Mouse (Mus musculus): Measurements from ENCODE around the gene 4931414P19Rik.
"Not testable (repeated sequence)": the region's sequence is repeated elsewhere in the genome, so short reads cannot be mapped to it uniquely, and the experiment has no call there.

The 4931414P19Rik gene

DNA sequence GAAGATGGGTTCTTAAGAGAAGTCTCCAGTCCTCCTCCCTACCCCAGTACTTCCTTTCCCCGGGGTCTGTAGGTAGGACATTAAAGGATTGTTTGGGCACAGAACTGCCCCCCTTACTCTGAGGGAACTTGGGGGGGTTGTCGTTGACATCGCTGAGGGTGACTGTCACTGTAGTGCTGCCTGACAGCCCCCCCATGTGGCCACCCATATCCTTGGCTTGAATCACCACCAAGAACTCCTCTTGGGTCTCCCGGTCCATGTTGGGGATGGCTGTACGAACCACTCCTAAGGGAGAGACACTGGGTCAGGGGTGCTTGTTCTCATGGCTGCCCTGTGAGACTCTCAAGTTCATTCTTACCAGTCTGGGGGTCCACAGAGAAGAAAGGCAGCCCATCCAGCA lies 32.4 kb upstream of the 4931414P19Rik start:
- POLR2A ChIA-PET = interaction anchor here in 2 of 4 experiments (0.6 to 3.3 kb wide), 15 partner anchors 12 to 289 kb away, joined by 3 to 17 read pairs (median 4); partner anchors contain the start of genes Psmb5 (in 2 of the 2), Haus4 (in 1 of the 2) and Psmb11 (in 1 of the 2)
- CTCF ChIA-PET = interaction anchor here (0.6 to 4.8 kb wide), 22 partner anchors 12 to 174 kb away, joined by 3 to 38 read pairs (median 4); partner anchors contain the start of genes Haus4 (in 2 of the 4), 1700123O20Rik (in 1 of the 4), 4931414P19Rik (in 1 of the 4) and Acin1 (in 1 of the 4)

DNA sequence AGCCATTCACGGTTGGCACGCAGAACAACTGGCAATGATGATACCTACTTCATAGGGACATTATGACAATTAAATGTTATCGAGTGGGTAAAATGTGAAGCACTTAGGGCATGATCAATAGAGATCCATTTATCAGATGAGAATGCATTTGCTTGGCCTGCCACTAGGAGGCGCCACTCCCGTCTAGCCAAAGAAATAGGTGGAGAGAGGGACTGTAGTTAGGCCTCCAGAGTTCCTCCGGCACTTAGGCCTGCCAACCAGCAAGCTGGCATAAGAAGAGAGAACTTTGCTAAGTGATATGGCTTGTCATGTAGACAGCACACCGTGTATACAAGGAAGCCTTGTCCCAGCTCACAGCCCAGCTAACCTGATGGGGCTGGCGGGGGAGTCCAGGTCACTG lies 31.2 kb upstream of the 4931414P19Rik start:
- CTCF ChIA-PET = interaction anchor here (0.6 to 4.8 kb wide), 29 partner anchors 10 to 398 kb away, joined by 3 to 38 read pairs (median 3); partner anchors contain the start of genes Haus4 (in 2 of the 4), Psmb11 (in 2 of the 4), 1700123O20Rik (in 1 of the 4) and Acin1 (in 1 of the 4)
- POLR2A ChIA-PET = interaction anchor here in 2 of 4 experiments (0.9 to 3.3 kb wide), 16 partner anchors 10 to 290 kb away, joined by 3 to 17 read pairs (median 4); partner anchors contain the start of genes Psmb5 (in 2 of the 2), 1700123O20Rik (in 1 of the 2), Acin1 (in 1 of the 2) and Haus4 (in 1 of the 2)

DNA sequence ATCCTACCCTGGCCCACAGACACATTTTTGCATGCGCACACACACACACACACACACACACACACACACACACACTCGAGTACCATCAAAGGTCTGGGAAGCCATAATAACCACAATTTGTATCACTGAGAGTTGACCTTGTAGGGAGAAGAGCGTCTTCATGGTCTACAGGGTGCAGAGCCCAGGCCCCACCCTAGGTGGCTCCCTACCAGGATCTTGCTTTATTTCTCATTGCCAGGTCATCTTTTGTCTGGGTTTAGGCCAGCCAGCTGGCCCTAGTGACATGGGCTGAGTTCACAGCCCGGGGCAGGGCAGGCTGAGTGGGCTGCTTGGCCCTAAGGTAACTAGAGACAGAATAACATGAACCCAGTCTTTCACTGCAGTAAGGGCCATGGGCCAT lies 28.4 kb upstream of the 4931414P19Rik start:
- ChIA-PET CTCF (interaction anchor here in 2 of 4 experiments (0.6 to 1.8 kb wide), 9 partner anchors 8 to 488 kb away, joined by 3 to 10 read pairs (median 4); partner anchors contain the start of genes Haus4 (in 1 of the 2) and Psmb5 (in 1 of the 2)), POLR2A (interaction anchor here in 2 of 4 experiments (0.9 to 4.8 kb wide), 5 partner anchors 9 to 64 kb away, joined by 3 to 30 read pairs (median 6); partner anchors contain the start of gene Psmb5 (in 1 of the 2))

DNA sequence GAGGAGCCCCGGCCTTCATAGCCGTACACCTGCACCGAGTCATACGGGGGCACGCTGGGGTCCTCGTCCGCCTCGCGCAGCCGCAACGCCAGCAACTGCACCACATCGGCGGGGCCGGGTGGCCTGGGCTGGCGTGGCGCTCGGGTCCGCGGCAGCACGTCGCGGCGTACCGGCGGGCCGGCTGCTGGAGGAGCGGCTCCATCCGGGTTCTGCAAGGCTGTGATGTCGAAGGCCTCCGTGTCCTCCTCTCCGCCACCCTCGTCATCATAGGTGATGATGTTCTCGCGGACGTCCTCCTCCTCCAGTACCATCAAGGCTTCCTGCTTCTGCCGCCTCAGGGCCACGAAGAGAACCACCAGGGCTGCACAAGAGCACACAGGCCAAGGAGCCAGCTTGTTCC lies 26.5 kb upstream of the 4931414P19Rik start:
- CTCF ChIA-PET = interaction anchor here (0.6 to 3.2 kb wide), 15 partner anchors 9 to 234 kb away, joined by 3 to 14 read pairs (median 3); partner anchors contain the start of genes Cdh24 (in 2 of the 4), Haus4 (in 1 of the 4) and Prmt5 (in 1 of the 4)
- POLR2A ChIA-PET = interaction anchor here in 3 of 4 experiments (0.5 to 4.8 kb wide), 17 partner anchors 10 to 379 kb away, joined by 3 to 30 read pairs (median 4); partner anchors contain the start of genes Psmb5 (in 3 of the 3), 4931414P19Rik (in 2 of the 3), 1700123O20Rik (in 1 of the 3) and Cdh24 (in 1 of the 3)

DNA sequence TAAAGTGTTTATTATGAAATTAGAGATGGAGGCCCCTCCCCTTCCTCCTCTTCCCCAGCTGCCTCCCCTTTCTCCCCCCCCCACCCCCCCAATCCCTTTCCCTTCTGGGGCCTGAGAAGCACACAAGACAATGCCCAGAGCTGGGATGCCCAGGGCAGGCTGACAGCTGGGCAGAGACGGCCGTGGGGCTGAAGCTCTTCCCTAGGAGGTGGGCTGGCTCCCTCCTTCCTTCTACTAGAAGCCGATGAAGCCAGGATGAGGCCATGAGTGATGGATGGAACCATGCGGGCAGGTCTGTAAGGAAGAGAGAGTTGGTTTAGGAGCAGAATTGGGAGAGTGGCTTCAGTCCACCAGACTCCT lies 25.4 kb upstream of the 4931414P19Rik start:
- CTCF ChIA-PET = interaction anchor here in 3 of 4 experiments (0.6 to 3.2 kb wide), 7 partner anchors 20 to 80 kb away, joined by 3 to 14 read pairs (median 4); no protein-coding TSS in a partner anchor
- POLR2A ChIA-PET = interaction anchor here in 3 of 4 experiments (0.8 to 4.8 kb wide), 13 partner anchors 9 to 378 kb away, joined by 3 to 30 read pairs (median 4); partner anchors contain the start of genes Psmb5 (in 3 of the 3), 1700123O20Rik (in 1 of the 3), Acin1 (in 1 of the 3) and Cdh24 (in 1 of the 3)

DNA sequence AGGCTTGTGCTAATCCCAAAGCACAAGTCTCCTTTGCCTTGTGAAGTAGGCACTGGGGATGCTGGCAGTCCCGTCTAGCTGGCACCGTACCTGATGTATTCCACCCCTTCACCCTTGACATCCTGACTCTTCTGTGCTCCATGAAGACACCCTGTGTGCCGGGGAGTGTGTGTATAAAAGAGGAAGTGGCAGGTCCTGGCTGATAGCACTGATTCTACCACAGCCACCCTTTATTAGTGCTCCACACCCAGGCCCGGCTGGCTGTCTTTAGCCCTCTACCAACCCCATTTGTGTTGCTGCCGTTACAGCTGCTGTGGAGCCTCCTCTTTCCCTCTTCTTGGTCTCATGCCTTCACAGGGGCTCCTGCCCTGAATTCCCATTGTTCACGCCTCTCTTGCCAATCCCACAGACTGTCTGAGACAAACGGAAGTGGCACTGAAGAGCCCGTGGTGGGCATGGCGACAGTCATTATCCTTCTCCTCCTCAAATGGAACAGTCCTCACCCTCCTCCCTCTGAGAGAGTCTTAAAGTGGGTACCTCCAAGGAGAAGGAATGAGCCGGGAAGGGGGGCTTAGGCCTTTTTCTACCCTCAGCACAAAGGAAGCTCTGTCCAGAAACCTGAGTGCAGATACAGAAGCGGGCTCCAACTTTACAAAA lies 24.9 kb upstream of the 4931414P19Rik start:
- POLR2A ChIA-PET = interaction anchor here in 2 of 4 experiments (0.8 to 4.8 kb wide), 10 partner anchors 9 to 58 kb away, joined by 3 to 30 read pairs (median 4); partner anchors contain the start of genes Psmb5 (in 2 of the 2), 1700123O20Rik (in 1 of the 2), Acin1 (in 1 of the 2) and Cdh24 (in 1 of the 2)

DNA sequence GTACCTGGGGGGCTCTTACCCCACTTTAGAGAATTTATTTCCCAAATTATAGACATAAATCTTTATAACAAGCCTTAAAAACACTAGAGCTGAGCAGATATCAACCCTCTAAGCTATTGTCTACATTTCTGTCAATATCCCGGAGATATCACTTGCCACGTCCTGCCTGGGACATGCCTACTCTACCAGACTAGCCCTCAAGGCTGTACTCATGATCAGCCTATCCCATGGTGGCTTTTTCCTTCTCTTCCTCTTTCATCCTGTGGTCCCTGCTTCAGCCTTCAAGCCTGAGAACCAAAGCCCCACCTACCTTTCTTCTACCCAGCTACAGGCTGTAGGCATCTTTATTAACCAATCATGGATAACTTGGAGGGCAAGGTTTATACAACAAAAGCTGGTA lies 24.0 kb upstream of the 4931414P19Rik start:
- POLR2A ChIA-PET = interaction anchor here in 2 of 4 experiments (3.2 to 4.8 kb wide), 3 partner anchors 12 to 13 kb away, joined by 11 to 30 read pairs (median 28); partner anchors contain the start of genes Psmb5 (in 2 of the 2) and Cdh24 (in 1 of the 2)

More for the DNA sequence above, 24.9 kb upstream of the 4931414P19Rik start:
- CTCF ChIA-PET = interaction anchor here in 3 of 4 experiments (0.6 to 3.2 kb wide), 6 partner anchors 20 to 81 kb away, joined by 3 to 14 read pairs (median 4); no protein-coding TSS in a partner anchor

DNA sequence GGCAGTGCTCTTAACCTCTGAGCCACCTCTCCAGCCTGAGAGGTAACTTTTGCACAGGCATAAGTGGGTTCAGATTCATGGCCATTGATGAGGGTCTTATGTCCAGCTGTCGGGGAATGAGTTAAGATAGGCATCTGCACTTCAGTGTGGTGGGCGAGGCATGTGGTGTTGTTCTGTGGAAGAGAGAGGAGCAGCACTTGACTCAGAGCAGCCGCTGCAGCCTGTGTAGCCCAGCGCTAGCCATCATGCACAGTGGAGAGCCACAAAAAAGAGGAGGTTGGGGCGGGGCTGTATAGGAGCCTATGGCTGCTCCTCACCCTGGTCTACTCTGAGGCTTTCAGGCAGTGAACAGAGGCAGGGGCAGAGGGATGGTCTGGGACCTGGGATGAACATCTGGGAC lies 22.3 kb upstream of the 4931414P19Rik start:
- POLR2A ChIA-PET = no interaction called here
- CTCF ChIA-PET = interaction anchor here in 1 of 4 experiments (1.0 kb wide), 1 partner anchor 100 kb away, joined by 3 read pairs; no protein-coding TSS in a partner anchor

More for the DNA sequence above, 24.0 kb upstream of the 4931414P19Rik start:
- CTCF ChIA-PET = interaction anchor here in 2 of 4 experiments (0.6 to 1.4 kb wide), 3 partner anchors 21 to 43 kb away, joined by 3 to 4 read pairs (median 4); no protein-coding TSS in a partner anchor

DNA sequence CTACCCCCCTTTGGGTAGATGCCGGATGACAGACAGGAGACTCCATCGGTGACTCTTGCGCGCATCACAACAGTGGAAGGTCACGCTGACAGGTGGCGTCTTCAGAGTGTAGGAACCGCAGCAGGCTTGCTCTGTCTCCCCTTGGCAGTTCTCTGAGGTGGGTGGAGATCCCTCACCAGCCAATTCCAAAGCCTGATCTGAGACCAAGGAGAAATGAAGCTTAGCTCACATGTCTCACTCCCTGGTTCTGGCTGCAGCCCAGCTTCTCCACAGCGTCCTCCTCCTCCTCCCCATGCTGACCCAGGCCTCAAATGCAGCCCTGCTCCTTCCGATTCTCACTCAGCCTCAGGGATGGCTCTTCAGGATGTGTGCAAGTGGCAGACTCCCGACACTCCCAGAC lies 19.2 kb upstream of the 4931414P19Rik start:
- CTCF ChIA-PET = interaction anchor here in 2 of 4 experiments (1.1 to 2.7 kb wide), 5 partner anchors 10 to 71 kb away, joined by 3 to 10 read pairs (median 5); partner anchors contain the start of genes Cdh24 (in 1 of the 2), Gm17606 (in 1 of the 2) and Haus4 (in 1 of the 2)
- POLR2A ChIA-PET = interaction anchor here in 3 of 4 experiments (0.6 to 67.6 kb wide), 13 partner anchors 8 to 109 kb away, joined by 3 to 2028 read pairs (median 4); partner anchors contain the start of genes 1700123O20Rik (in 1 of the 3), 4931414P19Rik (in 1 of the 3), Acin1 (in 1 of the 3) and Ajuba (in 1 of the 3)

DNA sequence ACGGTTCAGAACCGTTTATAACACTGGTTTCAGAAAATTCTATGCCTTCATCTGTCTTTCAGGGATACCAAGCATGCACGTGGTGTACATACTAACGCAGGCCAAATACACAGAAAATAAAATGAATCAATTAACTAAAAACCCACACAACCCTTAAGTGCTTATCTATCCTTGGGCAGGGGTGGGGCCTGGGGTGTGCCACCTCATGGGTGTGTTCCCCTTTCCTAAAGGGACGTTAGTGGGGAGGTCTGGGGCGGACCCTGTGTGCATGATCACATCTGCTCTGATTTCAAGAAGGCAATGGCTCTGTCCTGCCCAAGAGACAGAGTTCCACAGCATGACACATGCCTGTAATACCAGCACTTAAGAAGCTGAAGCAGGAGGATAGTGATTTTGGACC lies 17.5 kb upstream of the 4931414P19Rik start:
- ChIA-PET CTCF (interaction anchor here in 3 of 4 experiments (0.6 to 1.0 kb wide), 3 partner anchors 13 to 98 kb away, joined by 3 to 4 read pairs (median 3); partner anchors contain the start of gene 4931414P19Rik (in 1 of the 3)), POLR2A (interaction anchor here in 2 of 4 experiments (1.5 to 67.6 kb wide), 4 partner anchors 12 to 63 kb away, joined by 3 to 2028 read pairs (median 7); partner anchors contain the start of genes 1700123O20Rik (in 1 of the 2), 4931414P19Rik (in 1 of the 2), Acin1 (in 1 of the 2) and Ajuba (in 1 of the 2))

DNA sequence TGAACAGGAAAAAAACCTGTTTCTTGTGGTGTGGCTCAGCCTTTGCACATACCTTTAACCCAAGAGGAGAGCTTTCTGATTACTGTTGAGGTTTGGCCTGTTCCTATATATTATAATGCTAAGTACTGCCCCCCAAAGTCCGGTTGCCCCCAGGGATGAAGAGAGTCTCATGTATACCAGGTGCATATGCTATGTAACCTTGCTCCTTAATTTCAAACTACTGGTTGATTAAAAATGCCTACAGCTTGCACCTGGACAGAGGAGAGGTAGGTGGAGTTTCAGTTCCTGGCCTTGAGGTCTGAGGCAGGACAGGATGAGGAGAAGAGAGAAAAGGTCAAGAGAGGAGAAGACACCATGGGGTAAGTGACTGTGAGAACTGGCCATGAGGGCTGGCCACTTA lies 15.3 kb upstream of the 4931414P19Rik start, which contains the start of gene Psmb11:
Gene Psmb11 (plus strand): TSS at position 301 of the 400 bp plus-strand sequence.
- CTCF ChIA-PET = interaction anchor here in 3 of 4 experiments (0.8 to 1.3 kb wide), 3 partner anchors 16 to 20 kb away, joined by 3 to 6 read pairs (median 3); partner anchors contain the start of gene Cdh24 (in 1 of the 3)
- POLR2A ChIA-PET = interaction anchor here in 2 of 4 experiments (1.1 to 67.6 kb wide), 12 partner anchors 8 to 65 kb away, joined by 3 to 2028 read pairs (median 6); partner anchors contain the start of genes 4931414P19Rik (in 2 of the 2), 1700123O20Rik (in 1 of the 2), Acin1 (in 1 of the 2) and Ajuba (in 1 of the 2)

DNA sequence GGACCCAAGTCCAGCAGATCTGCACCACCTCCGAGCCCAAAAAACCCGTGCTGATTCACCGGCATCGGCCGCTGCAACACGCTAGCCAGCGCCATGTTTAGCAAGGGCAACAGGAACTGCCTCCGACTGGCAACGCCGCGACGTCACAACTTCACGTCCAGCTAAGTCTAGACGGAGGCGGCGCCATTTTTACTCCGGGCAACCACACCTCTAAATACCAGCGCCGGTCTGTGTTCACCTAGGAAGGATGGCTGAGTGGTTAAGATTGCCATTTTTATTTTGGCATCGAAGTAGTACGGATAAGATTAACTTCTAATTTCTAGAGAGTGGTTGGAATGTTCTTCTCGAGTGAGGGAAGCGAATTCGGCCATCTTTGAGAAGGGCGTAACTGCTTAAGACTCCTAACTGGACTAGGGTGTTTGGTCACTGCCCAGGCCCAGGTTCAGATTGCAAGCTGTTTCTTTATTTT lies 12.1 kb upstream of the 4931414P19Rik start, which contains the start of gene Psmb5:
Gene Psmb5 (minus strand): TSS at position 126 of the 469 bp plus-strand sequence.
- POLR2A ChIA-PET = interaction anchor here (0.6 to 67.6 kb wide), 51 partner anchors 8 to 444 kb away, joined by 3 to 2028 read pairs (median 4); partner anchors contain the start of genes 1700123O20Rik (in 3 of the 4), 4931414P19Rik (in 3 of the 4), Acin1 (in 3 of the 4) and Ajuba (in 2 of the 4)
- CTCF ChIA-PET = interaction anchor here in 2 of 4 experiments (0.8 to 2.7 kb wide), 17 partner anchors 8 to 185 kb away, joined by 3 to 11 read pairs (median 4); partner anchors contain the start of gene Cdh24 (in 1 of the 2)

DNA sequence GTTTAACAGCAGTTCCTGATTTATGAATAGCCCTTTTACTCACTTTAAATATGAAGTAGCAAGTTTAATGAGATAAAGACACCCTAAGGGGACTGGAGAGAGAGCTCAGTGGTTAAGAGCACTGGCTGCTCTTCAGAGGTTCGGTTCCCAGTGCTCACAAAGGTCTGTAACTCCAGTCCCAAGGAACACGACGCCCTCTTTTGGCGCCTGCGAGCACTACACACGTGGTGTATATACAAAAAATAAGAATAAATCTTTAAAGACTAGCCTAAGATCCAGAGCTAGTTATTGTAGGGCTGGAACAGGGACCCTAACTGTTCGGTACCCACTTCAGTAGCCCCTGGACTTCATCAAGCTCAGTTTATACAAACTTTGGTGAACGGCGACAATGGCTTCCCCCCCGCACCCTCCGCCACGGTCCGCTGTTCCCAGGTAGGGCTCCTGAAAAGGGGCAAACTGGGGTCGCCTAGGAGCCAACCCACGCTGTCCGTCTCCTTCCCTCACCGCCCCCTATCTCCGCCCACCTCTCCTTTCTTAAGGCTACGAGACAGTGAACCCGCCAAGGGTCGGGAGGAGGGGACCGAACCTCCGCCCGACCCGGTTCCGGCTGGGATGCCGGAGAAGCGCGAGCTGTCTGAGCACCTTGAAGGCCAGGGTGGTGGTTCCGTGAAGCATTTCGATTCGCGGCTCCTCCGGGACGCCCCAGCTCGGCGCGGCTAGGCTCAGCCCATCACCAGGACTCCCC lies 11.5 kb upstream of the 4931414P19Rik start:
- POLR2A ChIA-PET = interaction anchor here (0.6 to 67.6 kb wide), 55 partner anchors 8 to 443 kb away, joined by 3 to 2028 read pairs (median 4); partner anchors contain the start of genes 1700123O20Rik (in 3 of the 4), 4931414P19Rik (in 3 of the 4), Acin1 (in 3 of the 4) and Ajuba (in 2 of the 4)
- CTCF ChIA-PET = interaction anchor here in 3 of 4 experiments (0.6 to 2.7 kb wide), 23 partner anchors 9 to 184 kb away, joined by 3 to 11 read pairs (median 4); partner anchors contain the start of genes 4931414P19Rik (in 1 of the 3) and Cdh24 (in 1 of the 3)

DNA sequence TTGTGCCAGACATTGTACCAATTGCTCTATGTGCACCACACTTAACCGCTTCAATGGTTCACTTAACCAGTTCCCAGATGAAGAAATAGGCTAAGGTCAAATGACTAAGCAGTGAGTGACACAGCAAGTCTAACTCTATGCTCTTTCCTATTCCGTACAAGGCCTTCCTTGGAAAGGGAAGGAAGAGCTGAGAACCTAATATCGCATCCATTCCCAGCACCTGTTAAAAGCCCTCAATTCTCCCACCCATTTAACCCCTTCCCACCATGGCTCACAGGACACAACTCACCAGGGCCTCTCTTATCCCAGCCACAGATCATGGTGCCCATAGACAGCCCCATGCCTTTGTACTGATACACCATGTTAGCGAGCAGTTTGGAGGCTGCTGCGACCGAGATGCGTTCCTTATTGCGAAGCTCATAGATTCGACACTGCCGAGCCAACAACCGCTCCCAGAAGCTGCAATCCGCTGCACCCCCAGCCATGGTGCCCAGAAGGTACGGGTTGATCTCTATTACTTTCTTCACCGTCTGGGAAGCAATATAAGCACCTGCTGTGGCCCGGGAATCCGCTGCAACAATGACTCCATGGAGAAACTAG lies 10.5 kb upstream of the 4931414P19Rik start:
- POLR2A ChIA-PET = interaction anchor here in 2 of 4 experiments (0.6 to 67.6 kb wide), 30 partner anchors 7 to 186 kb away, joined by 3 to 2028 read pairs (median 6); partner anchors contain the start of genes Cdh24 (in 2 of the 2), Haus4 (in 2 of the 2), 4931414P19Rik (in 1 of the 2) and Ajuba (in 1 of the 2)
- CTCF ChIA-PET = interaction anchor here in 3 of 4 experiments (0.6 to 2.7 kb wide), 11 partner anchors 11 to 102 kb away, joined by 3 to 11 read pairs (median 4); no protein-coding TSS in a partner anchor

DNA sequence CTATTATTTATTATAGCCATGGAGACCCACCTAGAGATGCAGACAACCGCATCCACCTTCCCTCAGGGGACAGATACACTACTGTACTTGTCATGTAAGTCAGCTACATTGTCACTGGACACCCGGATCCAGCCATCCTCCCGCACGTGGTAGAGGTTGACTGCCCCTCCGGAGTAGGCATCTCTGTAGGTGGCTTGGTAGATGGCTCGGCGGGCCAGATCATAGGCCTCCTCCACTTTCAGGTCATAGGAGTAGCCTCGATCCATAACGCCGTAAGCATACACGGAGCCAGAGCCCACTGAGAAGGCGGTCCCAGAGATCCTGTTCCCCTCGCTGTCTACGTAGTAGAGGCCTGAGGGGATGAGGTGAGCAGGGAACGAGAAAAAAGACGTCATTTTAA lies 8.3 kb upstream of the 4931414P19Rik start:
- CTCF ChIA-PET = not testable (repeated sequence)
- POLR2A ChIA-PET = interaction anchor here in 2 of 4 experiments (1.2 to 67.6 kb wide), 7 partner anchors 7 to 97 kb away, joined by 3 to 2028 read pairs (median 6); partner anchors contain the start of genes Ajuba (in 1 of the 2), Cdh24 (in 1 of the 2), Haus4 (in 1 of the 2) and Psmb11 (in 1 of the 2)
